Mouse (Mus musculus) myocyte (in vitro differentiated cells): ENCODE measurements around the gene Elovl2. TPM values are rescaled to one million over a fixed set of nuclear protein-coding genes. Genes with fewer than 3 reads are reported as not detected.

ENCODE experiments used
- H3K27me3 ChIP-seq: one replicate; pipeline ENCODE4 v1.6.1; 2011; ENCODE audit not compliant: control insufficient read depth, insufficient read depth, insufficient read length
- H3K36me3 ChIP-seq: one replicate; pipeline ENCODE4 v1.6.1; 2011; ENCODE audit not compliant: control insufficient read depth, insufficient read depth
- H3K4me2 ChIP-seq: one replicate; pipeline ENCODE4 v1.6.1; 2011; ENCODE audit warnings: low read depth, control low read depth
- H3K4me3 ChIP-seq: one replicate; pipeline ENCODE4 v1.5.1; 2011; ENCODE audit warnings: mild to moderate bottlenecking, control low read depth, moderate library complexity
- H3K79me2 ChIP-seq: one replicate; pipeline ENCODE4 v1.6.1; 2011; ENCODE audit not compliant: control insufficient read depth, insufficient read depth
- H3ac ChIP-seq: one replicate; pipeline ENCODE4 v1.6.1; 2011; ENCODE audit not compliant: control insufficient read depth, insufficient read length
- CEBPB ChIP-seq: IDR thresholded peaks from 2 replicates; pipeline ENCODE4 v1.6.1; 2011; ENCODE audit warnings: mild to moderate bottlenecking, moderate library complexity; ENCODE audit not compliant: poor library complexity, insufficient read depth, severe bottlenecking
- E2F4 ChIP-seq: IDR thresholded peaks from one replicate; pipeline ENCODE4 v1.6.1; 2011; ENCODE audit warnings: mild to moderate bottlenecking, control low read depth, moderate library complexity; ENCODE audit not compliant: insufficient read depth
- MAX ChIP-seq: IDR thresholded peaks from one replicate; pipeline ENCODE4 v1.6.1; 2011; ENCODE audit warnings: low read depth, mild to moderate bottlenecking, control low read depth
- MYOD1 ChIP-seq, 3 experiments: IDR thresholded peaks; one replicate each; pipeline ENCODE4 v1.6.1; 2011; ENCODE audit warnings: control low read depth in 2 of 3, low read depth in 2 of 3, mild to moderate bottlenecking in 2 of 3, moderate library complexity in 1 of 3; ENCODE audit not compliant: insufficient read length in 2 of 3, control insufficient read depth in 1 of 3
- MYOG ChIP-seq, 3 experiments: IDR thresholded peaks; one replicate each; pipeline ENCODE4 v1.6.1; 2011; ENCODE audit warnings: control low read depth in 2 of 3, low read depth in 2 of 3, mild to moderate bottlenecking in 2 of 3; ENCODE audit not compliant: insufficient read length in 2 of 3, control insufficient read depth in 1 of 3, insufficient read depth in 1 of 3
- POLR2A ChIP-seq: IDR thresholded peaks from one replicate; pipeline ENCODE4 v1.6.1; 2011; ENCODE audit warnings: low read depth, mild to moderate bottlenecking, control low read depth, moderate library complexity; ENCODE audit not compliant: insufficient read length
- POLR2AphosphoS2 ChIP-seq: IDR thresholded peaks from one replicate; pipeline ENCODE4 v1.6.1; 2011; ENCODE audit warnings: low read depth, control low read depth; ENCODE audit not compliant: insufficient read length
- REST ChIP-seq: IDR thresholded peaks from one replicate; pipeline ENCODE4 v1.6.1; 2011; ENCODE audit warnings: mild to moderate bottlenecking, control low read depth, moderate library complexity; ENCODE audit not compliant: insufficient read depth, insufficient read length
- SRF ChIP-seq: IDR thresholded peaks from one replicate; pipeline ENCODE4 v1.6.1; 2011; ENCODE audit warnings: low read depth; ENCODE audit not compliant: control insufficient read depth, insufficient read length
- TCF12 ChIP-seq: IDR thresholded peaks from one replicate; pipeline ENCODE4 v1.6.1; 2011; ENCODE audit warnings: mild to moderate bottlenecking, control low read depth; ENCODE audit not compliant: poor library complexity, insufficient read depth, severe bottlenecking
- TCF3 ChIP-seq: IDR thresholded peaks from one replicate; pipeline ENCODE4 v1.6.1; 2011; ENCODE audit warnings: low read depth, control low read depth; ENCODE audit not compliant: insufficient read length
- USF1 ChIP-seq: IDR thresholded peaks from one replicate; pipeline ENCODE4 v1.6.1; 2011; ENCODE audit warnings: low read depth, mild to moderate bottlenecking, control low read depth, moderate library complexity
- polyA plus RNA-seq: library from polyadenylated mRNA; unstranded; fragments of >200 nt; fragmentation: generic; extraction: Trizol; gene quantifications from one replicate; pipeline ENCODE4 v1.2.1, GENCODE M21; 2012; ENCODE audit warnings: missing spikeins

The Elovl2 gene
- polyA plus RNA-seq, 1 experiment, result not detected

- Histone ChIP-seq H3ac (no peak overlapping the region), H3K4me2 (no peak overlapping the region), H3K79me2 (no peaks in the 10 kb centered on the region), H3K36me3 (no peaks in the 10 kb centered on the region), H3K27me3 (peaks cover 73% of the 10 kb centered on the region), H3K4me3 (no peak overlapping the region)
- no peak for TF ChIP-seq SRF
- TF ChIP-seq TCF12, result no peak
- TF ChIP-seq POLR2A, result no peak
- TF ChIP-seq REST, result no peak
- no peak for TF ChIP-seq TCF3
- no peak for TF ChIP-seq USF1
- TF ChIP-seq MYOD1 (IDR thresholded peaks at IDR 0.05; ENCODE audit: control insufficient read depth in 1 of 3, insufficient read length in 2 of 3, low read depth in 2 of 3), result no peak
- no peak for TF ChIP-seq E2F4
- TF ChIP-seq MAX, result no peak
- TF ChIP-seq MYOG (IDR thresholded peaks at IDR 0.05; ENCODE audit: control insufficient read depth in 1 of 3, insufficient read depth in 1 of 3, insufficient read length in 2 of 3, low read depth in 2 of 3), result no peak
- TF ChIP-seq POLR2AphosphoS2, result no peak
- TF ChIP-seq CEBPB, result no peak
Measured at GRCm38 (mm10) chr13:41203289-41203688, 16.9 kb downstream of the Elovl2 start.

GRCm38 (mm10) chr13:41200861-41201260 is 19.3 kb downstream of the Elovl2 start:
- TF ChIP-seq CEBPB (no peak), MYOG (IDR thresholded peaks at IDR 0.05; ENCODE audit: control insufficient read depth in 1 of 3, insufficient read depth in 1 of 3, insufficient read length in 2 of 3, low read depth in 2 of 3) (no peak), REST (no peak), MYOD1 (IDR thresholded peaks at IDR 0.05; ENCODE audit: control insufficient read depth in 1 of 3, insufficient read length in 2 of 3, low read depth in 2 of 3) (no peak)
- Histone ChIP-seq H3K27me3 (peaks cover 72% of the 10 kb centered on the region), H3K4me2 (no peak overlapping the region), H3ac (no peak overlapping the region), H3K79me2 (no peaks in the 10 kb centered on the region), H3K36me3 (no peaks in the 10 kb centered on the region), H3K4me3 (no peak overlapping the region)

GRCm38 (mm10) chr13:41195640-41196333 is 24.4 kb downstream of the Elovl2 start:
- TF ChIP-seq POLR2AphosphoS2 (no peak), USF1 (no peak), E2F4 (no peak), SRF (no peak), TCF12 (no peak), REST (no peak), CEBPB (no peak), MYOG (IDR thresholded peaks at IDR 0.05; ENCODE audit: control insufficient read depth in 1 of 3, insufficient read depth in 1 of 3, insufficient read length in 2 of 3, low read depth in 2 of 3) (no peak), MAX (no peak), POLR2A (no peak), TCF3 (no peak), MYOD1 (IDR thresholded peaks at IDR 0.05; ENCODE audit: control insufficient read depth in 1 of 3, insufficient read length in 2 of 3, low read depth in 2 of 3) (no peak)
- Histone ChIP-seq H3K4me2 (no peak overlapping the region), H3K27me3 (peaks cover 79% of the 10 kb centered on the region), H3K36me3 (no peaks in the 10 kb centered on the region), H3K4me3 (no peak overlapping the region), H3ac (no peak overlapping the region), H3K79me2 (no peaks in the 10 kb centered on the region)

- Histone ChIP-seq H3K4me3 (no peak overlapping the region), H3K4me2 (no peak overlapping the region), H3ac (no peak overlapping the region), H3K36me3 (no peaks in the 10 kb centered on the region), H3K79me2 (no peaks in the 10 kb centered on the region), H3K27me3 (peaks cover 63% of the 10 kb centered on the region)
- TF ChIP-seq TCF12, result no peak
- no peak for TF ChIP-seq E2F4
- no peak for TF ChIP-seq REST
- no peak for TF ChIP-seq CEBPB
- TF ChIP-seq POLR2AphosphoS2, result no peak
- TF ChIP-seq POLR2A, result no peak
- no peak for TF ChIP-seq MYOG (IDR thresholded peaks at IDR 0.05; ENCODE audit: control insufficient read depth in 1 of 3, insufficient read depth in 1 of 3, insufficient read length in 2 of 3, low read depth in 2 of 3)
- no peak for TF ChIP-seq MYOD1 (IDR thresholded peaks at IDR 0.05; ENCODE audit: control insufficient read depth in 1 of 3, insufficient read length in 2 of 3, low read depth in 2 of 3)
- no peak for TF ChIP-seq USF1
- no peak for TF ChIP-seq TCF3
- no peak for TF ChIP-seq MAX
- no peak for TF ChIP-seq SRF
Measured at GRCm38 (mm10) chr13:41187886-41188285, 32.3 kb downstream of the Elovl2 start.
